Mouse (Mus musculus): ENCODE data around the gene Btn2a2. TPM values are rescaled to one million over a fixed set of nuclear protein-coding genes. Genes with fewer than 3 reads are reported as not detected.

The Btn2a2 gene
- polyA plus RNA-seq, 3 experiments from 2014 or later = not detected

GRCm38 (mm10) chr13:23521703-23522102 is 33.0 kb upstream of the Btn2a2 start:
- peak; percentile 41 for ATAC-seq

GRCm38 (mm10) chr13:23519416-23519815 is 30.8 kb upstream of the Btn2a2 start:
- peak; percentile 18 for ATAC-seq

GRCm38 (mm10) chr13:23518885-23519284 is 30.2 kb upstream of the Btn2a2 start:
- peak; percentile 33 for ATAC-seq

- ATAC-seq = peak; percentile 9
These were observed 29.6 kb upstream of the Btn2a2 start for GRCm38 (mm10) chr13:23518295-23518603.

- ATAC-seq = peak; percentile 60
These were observed 29.1 kb upstream of the Btn2a2 start for GRCm38 (mm10) chr13:23517603-23518294.

GRCm38 (mm10) chr13:23516822-23517602 is 28.4 kb upstream of the Btn2a2 start:
- peak; percentile 41 for ATAC-seq

GRCm38 (mm10) chr13:23515826-23516620 is 27.4 kb upstream of the Btn2a2 start:
- ATAC-seq = no peak

- ATAC-seq = no peak
These were observed 26.6 kb upstream of the Btn2a2 start for GRCm38 (mm10) chr13:23515281-23515680.

- no peak for ATAC-seq
These were observed 24.9 kb upstream of the Btn2a2 start for GRCm38 (mm10) chr13:23513517-23513916.

- ATAC-seq = no peak
These were observed 21.5 kb upstream of the Btn2a2 start for GRCm38 (mm10) chr13:23510127-23510526.

GRCm38 (mm10) chr13:23506819-23507515 is 18.3 kb upstream of the Btn2a2 start:
- ATAC-seq = no peak

- no peak for ATAC-seq
These were observed 17.7 kb upstream of the Btn2a2 start for GRCm38 (mm10) chr13:23506351-23506750.

GRCm38 (mm10) chr13:23505662-23506345 is 17.1 kb upstream of the Btn2a2 start:
- no peak for ATAC-seq

- peak; percentile 52 for ATAC-seq
These were observed 15.1 kb upstream of the Btn2a2 start for GRCm38 (mm10) chr13:23503797-23504196.

GRCm38 (mm10) chr13:23502916-23503315 is 14.3 kb upstream of the Btn2a2 start:
- ATAC-seq = no peak

- no peak for ATAC-seq
These were observed 13.4 kb upstream of the Btn2a2 start for GRCm38 (mm10) chr13:23502031-23502567.

GRCm38 (mm10) chr13:23501511-23501910 is 12.9 kb upstream of the Btn2a2 start:
- no peak for ATAC-seq

GRCm38 (mm10) chr13:23500424-23501200 is 12.0 kb upstream of the Btn2a2 start:
- ATAC-seq = no peak

GRCm38 (mm10) chr13:23499943-23500342 is 11.3 kb upstream of the Btn2a2 start:
- ATAC-seq = no peak

- no peak for ATAC-seq
These were observed 10.0 kb upstream of the Btn2a2 start for GRCm38 (mm10) chr13:23498653-23499052.
